8 mouse cellular contexts compared by ENCODE assay signal in the genomic region with DNA sequence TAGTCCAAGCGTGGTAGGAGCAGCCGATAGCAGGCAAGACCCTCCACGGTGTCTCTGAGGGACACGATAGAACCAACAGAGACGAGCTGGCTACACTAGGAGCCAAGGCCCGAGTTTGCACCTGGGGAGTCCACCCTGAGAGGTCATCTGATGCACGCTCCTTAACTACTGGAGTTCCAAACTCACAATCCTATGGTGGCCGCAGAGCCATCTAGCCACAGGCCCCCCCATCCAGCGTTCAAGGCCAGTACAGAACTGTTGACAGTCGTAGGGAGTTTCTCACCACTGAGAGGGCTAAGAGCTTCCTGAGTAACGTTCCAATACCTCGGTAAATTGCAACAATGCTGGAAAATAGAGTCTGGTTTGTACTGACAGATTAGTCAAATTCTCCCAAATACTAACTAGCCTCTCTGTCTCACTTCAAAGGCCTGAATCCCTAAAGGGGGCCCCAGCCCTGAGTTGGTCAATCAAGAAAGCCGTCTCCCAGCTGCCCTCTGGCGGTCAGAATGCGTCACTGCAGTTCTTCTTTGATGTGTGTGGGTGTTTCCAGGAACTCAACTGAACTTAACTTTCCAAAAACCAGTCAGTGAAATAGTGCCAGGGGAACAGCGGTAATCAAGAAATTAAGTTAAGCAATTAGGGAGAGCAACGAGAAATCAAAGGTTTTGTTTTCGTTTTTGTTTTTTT. TPM values are rescaled to one million over a fixed set of nuclear protein-coding genes. Genes with fewer than 3 reads are reported as not detected.
DNase-seq lines count a peak whose midpoint lies in the region; ATAC-seq and TF ChIP-seq lines count a peak whose summit lies in the region.

No protein-coding gene starts in this region.

- no peak for TF ChIP-seq EP300 in heart, postnatal 0 days (IDR thresholded peaks at IDR 0.05; ENCODE audit: low read depth)

- no peak overlapping the region for H3K4me3 ChIP-seq in ES-E14 (ENCODE audit: insufficient read depth in 1 of 2, low read depth in 1 of 2, low read length in 2 of 2, poor library complexity in 1 of 2, severe bottlenecking in 1 of 2)
- no peak overlapping the region for H3K4me3 ChIP-seq in embryonic facial prominence, embryonic 14.5 days (ENCODE audit: low read depth, low read length)
- no peak overlapping the region for H3K4me3 ChIP-seq in heart, postnatal 0 days (ENCODE audit: low read depth, low read length)
- H3K4me3 ChIP-seq in lung, embryonic 14.5 days (ENCODE audit: low read depth, low read length) = no peak overlapping the region

- no peaks in the 10 kb centered on the region for H3K4me1 ChIP-seq in ES-E14 (ENCODE audit: control insufficient read depth in 2 of 2, insufficient read depth in 2 of 2, low read length in 2 of 2, poor library complexity in 1 of 2)
- peaks cover 8% of the 10 kb centered on the region; the same call in 1 of the 2 replicates for H3K4me1 ChIP-seq in embryonic facial prominence, embryonic 14.5 days (ENCODE audit: control insufficient read depth, insufficient read depth, low read length)
- H3K4me1 ChIP-seq in heart, postnatal 0 days (ENCODE audit: control insufficient read depth, insufficient read depth) = no peaks in the 10 kb centered on the region
- peaks cover 6% of the 10 kb centered on the region for H3K4me1 ChIP-seq in lung, embryonic 14.5 days (ENCODE audit: insufficient read depth)

- H3K36me3 ChIP-seq in ES-E14 (ENCODE audit: control insufficient read depth, insufficient read depth, low read length, poor library complexity, severe bottlenecking) = no peaks in the 10 kb centered on the region
- H3K36me3 ChIP-seq in embryonic facial prominence, embryonic 14.5 days (ENCODE audit: control insufficient read depth, insufficient read depth, low read length) = no peaks in the 10 kb centered on the region
- no peaks in the 10 kb centered on the region for H3K36me3 ChIP-seq in heart, postnatal 0 days (replicated peaks; ENCODE audit: control insufficient read depth, insufficient read depth, low read length)
- no peaks in the 10 kb centered on the region for H3K36me3 ChIP-seq in lung, embryonic 14.5 days (ENCODE audit: insufficient read depth)

- H3K27ac ChIP-seq in ES-E14 (ENCODE audit: insufficient read depth, low read depth, low read length, poor library complexity, severe bottlenecking) = no peak overlapping the region
- H3K27ac ChIP-seq in embryonic facial prominence, embryonic 14.5 days (replicated peaks; ENCODE audit: low read depth, low read length) = no peak overlapping the region; the same call in 1 of the 2 replicates
- H3K27ac ChIP-seq in heart, postnatal 0 days (ENCODE audit: low read depth) = no peak overlapping the region
- H3K27ac ChIP-seq in lung, embryonic 14.5 days (ENCODE audit: low read depth) = no peak overlapping the region

- in situ Hi-C loops in ES-E14 (cut with MboI; ENCODE audit: low sequenced_read_pairs in 2 of 2, unreplicated experiment in 2 of 2) = loop anchor here (10.0 to 25.0 kb wide), 2 partner anchors 321 to 323 kb away; no protein-coding TSS in a partner anchor

- DNase-seq in ES-E14 (ENCODE audit: low read depth, low spot score) = peak; percentile 75
- peak; percentile 89 for DNase-seq in adrenal gland, postnatal 14 days
- DNase-seq in embryonic facial prominence, embryonic 14.5 days (ENCODE audit: low spot score) = peak; percentile 86
- DNase-seq in heart, postnatal 0 days (ENCODE audit: low spot score) = peak; percentile 67
- DNase-seq in layer of hippocampus, adult 11-12 months (ENCODE audit: low spot score) = peak; percentile 89
- DNase-seq in lung, embryonic 14.5 days = peak; percentile 95
- DNase-seq in right cerebral cortex, adult 2 months (ENCODE audit: low spot score in 2 of 2) = peak; percentile 89 to 93
- DNase-seq in yolk sac, embryonic 10.5 days (ENCODE audit: low spot score) = peak; percentile 65

- no peak overlapping the region for H3K4me2 ChIP-seq in embryonic facial prominence, embryonic 14.5 days (ENCODE audit: low read depth, low read length)
- no peak overlapping the region for H3K4me2 ChIP-seq in heart, postnatal 0 days (ENCODE audit: low read depth, low read length)
- H3K4me2 ChIP-seq in lung, embryonic 14.5 days = no peak overlapping the region

- ATAC-seq in embryonic facial prominence, embryonic 14.5 days (ENCODE audit: low read depth) = no peak; the same call in 1 of the 2 replicates
- peak; percentile 72 for ATAC-seq in heart, postnatal 0 days (ENCODE audit: insufficient read depth, low read depth)
- ATAC-seq in lung, embryonic 14.5 days (ENCODE audit: insufficient read depth) = peak; percentile 50; the same call in 1 of the 2 replicates

- 43% methylated on average over 15 of the region's 18 CpGs for WGBS in embryonic facial prominence, embryonic 14.5 days
- WGBS in heart, postnatal 0 days = 51% methylated on average over 18 of the region's 18 CpGs
- WGBS in lung, embryonic 14.5 days = 45% methylated on average over 18 of the region's 18 CpGs

- no peak overlapping the region for H3K9ac ChIP-seq in ES-E14 (ENCODE audit: insufficient read depth, low read depth, low read length, poor library complexity, severe bottlenecking)
- no peak overlapping the region for H3K9ac ChIP-seq in embryonic facial prominence, embryonic 14.5 days (ENCODE audit: low read depth, low read length)
- H3K9ac ChIP-seq in heart, postnatal 0 days (replicated peaks; ENCODE audit: low read depth, low read length) = no peak overlapping the region
- H3K9ac ChIP-seq in lung, embryonic 14.5 days = no peak overlapping the region

- TF ChIP-seq CTCF in heart, postnatal 0 days (IDR thresholded peaks at IDR 0.05; ENCODE audit: low read depth) = peak; percentile 95
- TF ChIP-seq CTCF in lung, embryonic 14.5 days (IDR thresholded peaks at IDR 0.05; ENCODE audit: low read depth) = peak; percentile 98

- no peaks in the 10 kb centered on the region for H3K9me3 ChIP-seq in ES-E14 (ENCODE audit: control insufficient read depth, insufficient read depth, low read depth, low read length)
- no peaks in the 10 kb centered on the region for H3K9me3 ChIP-seq in embryonic facial prominence, embryonic 14.5 days (ENCODE audit: control insufficient read depth, low read length)
- no peaks in the 10 kb centered on the region; the same call in 1 of the 2 replicates for H3K9me3 ChIP-seq in heart, postnatal 0 days (replicated peaks; ENCODE audit: control insufficient read depth, low read length)
- no peaks in the 10 kb centered on the region for H3K9me3 ChIP-seq in lung, embryonic 14.5 days (ENCODE audit: low read depth, low read length)

- no peaks in the 10 kb centered on the region for H3K27me3 ChIP-seq in embryonic facial prominence, embryonic 14.5 days (replicated peaks; ENCODE audit: control insufficient read depth, insufficient read depth, low read length)
- no peaks in the 10 kb centered on the region; the same call in 1 of the 2 replicates for H3K27me3 ChIP-seq in heart, postnatal 0 days (ENCODE audit: control insufficient read depth, insufficient read depth, low read length)
- H3K27me3 ChIP-seq in lung, embryonic 14.5 days (ENCODE audit: insufficient read depth, low read length) = no peaks in the 10 kb centered on the region

TF ChIP-seq in ES-E14, 5 proteins besides CTCF, POLR2A, EP300 and RAD21:
- TF ChIP-seq ZC3H11A (IDR thresholded peaks at IDR 0.05; ENCODE audit: borderline replicate concordance, low read depth, low read length) (peak; percentile 81), MAFK (IDR thresholded peaks at IDR 0.05; ENCODE audit: insufficient read depth, low read depth, low read length) (no peak)

RNA-seq across cellular contexts. Expression of gene Ctdspl, which starts 18.2 kb away (rescaled TPM):
- 2.9 and 3.3 TPM in 2 replicates for total RNA-seq in ES-E14 (2012; rRNA removed)
- 28.6 and 32.0 TPM in 2 replicates for total RNA-seq in adrenal gland, postnatal 14 days (2021)
- polyA plus RNA-seq in embryonic facial prominence, embryonic 14.5 days (2014; fragmentation: Nextera tagmentation; extraction: Ambion mirVana) = 17.7 and 17.8 TPM in 2 replicates
- 12.6 and 33.7 TPM in 2 replicates for total RNA-seq in heart, postnatal 0 days (2014; rRNA removed; ENCODE audit: low replicate concordance)
- 4.3 TPM in 2 replicates for polyA plus RNA-seq in heart, postnatal 0 days (2015; fragmentation: Nextera tagmentation; extraction: Ambion mirVana)
- polyA plus RNA-seq in lung, embryonic 14.5 days (2014; fragmentation: Nextera tagmentation; extraction: Ambion mirVana) = 20.1 and 22.9 TPM in 2 replicates
